Mouse (Mus musculus) heart, embryonic 14.5 days (tissue): Measurements from ENCODE around the gene Ccser2. TPM values are rescaled to one million over a fixed set of nuclear protein-coding genes. Genes with fewer than 3 reads are reported as not detected.

Source experiments
- polyA plus RNA-seq: library from polyadenylated mRNA; unstranded; fragments of >200 nt; fragmentation: Nextera tagmentation; extraction: Ambion mirVana; gene quantifications from 2 replicates; pipeline ENCODE4 v1.2.1, GENCODE M21; 2014

Ccser2 gene
- polyA plus RNA-seq, 1 experiment from 2014 or later, result 61.8 TPM

Other genes starting within 250 kb of the Ccser2 start
- gene Rgr, start 80.2 kb upstream of the Ccser2 start, polyA plus RNA-seq, result not detected in 2 replicates
- gene Lrit1, start 86.1 kb upstream of the Ccser2 start, polyA plus RNA-seq, result not detected in 2 replicates
- gene Lrit2, start 99.2 kb upstream of the Ccser2 start, polyA plus RNA-seq, result not detected in 2 replicates
- gene Cdhr1, start 129.6 kb upstream of the Ccser2 start, polyA plus RNA-seq, result 0.22 and 0.31 TPM in 2 replicates
- 1.5 and 1.9 TPM in 2 replicates for gene 2610528A11Rik, start 145.2 kb upstream of the Ccser2 start, polyA plus RNA-seq
- 385 and 403 TPM in 2 replicates for gene Ghitm, start 166.5 kb upstream of the Ccser2 start, polyA plus RNA-seq